Mouse (Mus musculus) cerebellum, adult 9-10 months (tissue): ENCODE results near the gene Otop2.

ENCODE experiments used
- DNase-seq: peaks from one replicate; pipeline ENCODE4 v3.0.0; 2022

The Otop2 gene

GRCm38 (mm10) chr11:115306863-115307262 is at the start of gene Otop2:
TSS of gene Otop2 (plus strand) at chr11:115307163.
- no peak for DNase-seq

- no peak for DNase-seq
These were observed 49.0 kb upstream of the Otop2 start for GRCm38 (mm10) chr11:115257775-115258510.

- no peak for DNase-seq
These were observed 47.8 kb upstream of the Otop2 start for GRCm38 (mm10) chr11:115259134-115259533.

- DNase-seq, result peak; percentile 84
These were observed 44.0 kb upstream of the Otop2 start for GRCm38 (mm10) chr11:115262954-115263353.

GRCm38 (mm10) chr11:115264136-115264861 is 42.7 kb upstream of the Otop2 start:
- peak; percentile 81 for DNase-seq

- DNase-seq, result peak; percentile 67
These were observed 41.9 kb upstream of the Otop2 start for GRCm38 (mm10) chr11:115264862-115265668.

- DNase-seq, result peak; percentile 88
These were observed 41.1 kb upstream of the Otop2 start for GRCm38 (mm10) chr11:115265771-115266399.

GRCm38 (mm10) chr11:115266400-115266778 is 40.6 kb upstream of the Otop2 start:
- peak; percentile 83 for DNase-seq

GRCm38 (mm10) chr11:115267061-115267883 is 39.7 kb upstream of the Otop2 start, which contains the start of gene Grin2c:
TSS of gene Grin2c (minus strand) at chr11:115267243.
- DNase-seq, result no peak

GRCm38 (mm10) chr11:115267958-115268357 is 39.0 kb upstream of the Otop2 start:
- no peak for DNase-seq

- no peak for DNase-seq
These were observed 37.5 kb upstream of the Otop2 start for GRCm38 (mm10) chr11:115269330-115270066.

- DNase-seq, result peak; percentile 96
These were observed 36.7 kb upstream of the Otop2 start for GRCm38 (mm10) chr11:115270148-115270861.

- DNase-seq, result no peak
These were observed 35.9 kb upstream of the Otop2 start for GRCm38 (mm10) chr11:115271052-115271451.

GRCm38 (mm10) chr11:115271481-115271880 is 35.5 kb upstream of the Otop2 start:
- no peak for DNase-seq

GRCm38 (mm10) chr11:115272894-115273498 is 34.0 kb upstream of the Otop2 start:
- no peak for DNase-seq

- peak; percentile 41 for DNase-seq
These were observed 33.2 kb upstream of the Otop2 start for GRCm38 (mm10) chr11:115273735-115274134.

GRCm38 (mm10) chr11:115274178-115274577 is 32.8 kb upstream of the Otop2 start:
- no peak for DNase-seq

- no peak for DNase-seq
These were observed 32.2 kb upstream of the Otop2 start for GRCm38 (mm10) chr11:115274771-115275170.

- DNase-seq, result no peak
These were observed 31.5 kb upstream of the Otop2 start for GRCm38 (mm10) chr11:115275509-115275908.

GRCm38 (mm10) chr11:115275954-115276353 is 31.0 kb upstream of the Otop2 start:
- DNase-seq, result no peak
